Mouse (Mus musculus) hematopoietic stem cell, adult 5-6 weeks (primary cell): Measurements from ENCODE around the gene Cacna1d. TPM values are rescaled to one million over a fixed set of nuclear protein-coding genes. Genes with fewer than 3 reads are reported as not detected.

Source experiments
- ATAC-seq, 2 experiments: fragments of 125-278 bp in 1 of 2; replicated peaks in 1 of 2; 2 replicates each; pipeline ENCODE4 v1.8.0; 2016 to 2017; ENCODE audit warnings: inconsistent platforms in 2 of 2, mild to moderate bottlenecking in 2 of 2, moderate number of reproducible peaks in 2 of 2, low read depth in 1 of 2, moderate TSS enrichment in 1 of 2; ENCODE audit not compliant: low FRiP score in 2 of 2, poor library complexity in 2 of 2, severe bottlenecking in 2 of 2, insufficient read depth in 1 of 2, low TSS enrichment in 1 of 2
- total RNA-seq: library from RNA; stranded (forward); fragments of 172-1452, 232-1000 nt; gene quantifications from 2 replicates; pipeline ENCODE4 v1.2.3, GENCODE M21; 2017

Cacna1d gene
- total RNA-seq, 1 experiment from 2014 or later: 0.50 TPM

GRCm38 (mm10) chr14:30172821-30173755 is 318.2 kb downstream of the Cacna1d start:
- no peak for ATAC-seq

- ATAC-seq: no peak
Observed at GRCm38 (mm10) chr14:30171593-30171992, 319.7 kb downstream of the Cacna1d start.

- no peak for ATAC-seq
Observed at GRCm38 (mm10) chr14:30171008-30171407, 320.2 kb downstream of the Cacna1d start.

- ATAC-seq: peak; percentile 93 to 94
Observed at GRCm38 (mm10) chr14:30169455-30169854, 321.8 kb downstream of the Cacna1d start.

GRCm38 (mm10) chr14:30168902-30169301 is 322.4 kb downstream of the Cacna1d start:
- ATAC-seq: no peak

- no peak for ATAC-seq
Observed at GRCm38 (mm10) chr14:30168387-30168786, 322.9 kb downstream of the Cacna1d start.

GRCm38 (mm10) chr14:30167606-30168005 is 323.6 kb downstream of the Cacna1d start:
- no peak for ATAC-seq

GRCm38 (mm10) chr14:30166036-30166435 is 325.2 kb downstream of the Cacna1d start:
- no peak for ATAC-seq

- no peak for ATAC-seq
Observed at GRCm38 (mm10) chr14:30163733-30164708, 327.2 kb downstream of the Cacna1d start.

GRCm38 (mm10) chr14:30147774-30148173 is 343.5 kb downstream of the Cacna1d start:
- ATAC-seq: no peak

- no peak for ATAC-seq
Observed at GRCm38 (mm10) chr14:30138379-30138964, 352.8 kb downstream of the Cacna1d start.

GRCm38 (mm10) chr14:30137961-30138360 is 353.3 kb downstream of the Cacna1d start:
- ATAC-seq: no peak

GRCm38 (mm10) chr14:30136965-30137364 is 354.3 kb downstream of the Cacna1d start:
- peak; percentile 92 to 97 for ATAC-seq

- ATAC-seq: no peak
Observed at GRCm38 (mm10) chr14:30135351-30135750, 355.9 kb downstream of the Cacna1d start.

GRCm38 (mm10) chr14:30133684-30134083 is 357.6 kb downstream of the Cacna1d start:
- ATAC-seq: no peak

GRCm38 (mm10) chr14:30131256-30131655 is 360.0 kb downstream of the Cacna1d start:
- ATAC-seq: no peak

GRCm38 (mm10) chr14:30130092-30130491 is 361.2 kb downstream of the Cacna1d start:
- no peak for ATAC-seq
